Mouse (Mus musculus): ENCODE measurements around the gene Il5. TPM values are rescaled to one million over a fixed set of nuclear protein-coding genes. Genes with fewer than 3 reads are reported as not detected.

Gene Il5
- polyA plus RNA-seq, 1 experiment from 2014 or later: not detected

GRCm38 (mm10) chr11:53769185-53769576, 48.6 kb downstream of the Il5 start:
- Histone ChIP-seq H3K27me3 (ENCODE audit: control insufficient read depth, insufficient read depth, low read length) (no peaks in the 10 kb centered on the region), H3K9ac (ENCODE audit: low read length) (peak overlapping the region; percentile 53), H3K4me2 (replicated peaks; ENCODE audit: low read depth) (peak overlapping the region; percentile 74), H3K4me3 (ENCODE audit: low read depth, low read length) (peak overlapping the region; percentile 74; the same call in 1 of the 2 replicates), H3K36me3 (ENCODE audit: control insufficient read depth, insufficient read depth, low read length) (peaks cover 1% of the 10 kb centered on the region; the same call in 1 of the 2 replicates), H3K9me3 (ENCODE audit: control insufficient read depth, low read length) (no peaks in the 10 kb centered on the region), H3K4me1 (replicated peaks; ENCODE audit: control insufficient read depth, insufficient read depth) (0 out of 2 replicates have a peak, but pooled peaks cover 3% of the 10 kb centered on the region), H3K27ac (replicated peaks) (peak overlapping the region; percentile 81)
- DNase-seq (ENCODE audit: low spot score): no peak
- ATAC-seq (ENCODE audit: low FRiP score, low TSS enrichment): no peak
- 58% methylated on average over 12 of the region's 12 CpGs for WGBS
- TF ChIP-seq CTCF (IDR thresholded peaks at IDR 0.05; ENCODE audit: low read depth) (no peak), EP300 (optimal IDR thresholded peaks at IDR 0.05) (no peak)

DNA sequence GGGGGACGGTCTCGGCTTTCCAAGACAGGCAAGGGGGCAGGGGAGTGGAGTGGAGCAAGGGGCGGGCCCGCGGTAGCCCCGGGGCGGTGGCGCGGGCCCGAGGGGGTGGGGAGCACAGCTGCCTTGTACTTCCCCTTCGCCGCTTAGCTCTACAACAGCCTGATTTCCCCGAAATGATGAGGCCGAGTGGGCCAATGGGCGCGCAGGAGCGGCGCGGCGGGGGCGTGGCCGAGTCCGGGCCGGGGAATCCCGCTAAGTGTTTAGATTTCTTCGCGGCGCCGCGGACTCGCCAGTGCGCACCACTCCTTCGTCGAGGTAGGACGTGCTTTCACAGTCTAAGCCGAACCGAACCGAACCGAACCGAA, 49.1 kb downstream of the Il5 start, which contains the start of gene Irf1:
TSS of gene Irf1 (plus strand) at position 255 of the 365 bp plus-strand sequence.
- Histone ChIP-seq H3K4me2 (replicated peaks; ENCODE audit: low read depth) (peak within 1 kb of the TSS; percentile 74), H3K27me3 (ENCODE audit: control insufficient read depth, insufficient read depth, low read length) (no peaks in the 10 kb centered on the region), H3K4me3 (ENCODE audit: low read depth, low read length) (peak within 1 kb of the TSS; percentile 74), H3K9me3 (ENCODE audit: control insufficient read depth, low read length) (no peaks in the 10 kb centered on the region), H3K36me3 (ENCODE audit: control insufficient read depth, insufficient read depth, low read length) (peaks cover 4% of the 10 kb centered on the region; the same call in 1 of the 2 replicates), H3K4me1 (replicated peaks; ENCODE audit: control insufficient read depth, insufficient read depth) (0 out of 2 replicates have a peak, but pooled peaks cover 3% of the 10 kb centered on the region), H3K9ac (ENCODE audit: low read length) (peak within 1 kb of the TSS; percentile 68), H3K27ac (replicated peaks) (peak within 1 kb of the TSS; percentile 81)
- no peak for TF ChIP-seq EP300 (optimal IDR thresholded peaks at IDR 0.05)
- TF ChIP-seq CTCF (IDR thresholded peaks at IDR 0.05; ENCODE audit: low read depth): no peak
- WGBS: under 1% methylated on average over 40 of the region's 40 CpGs
- ATAC-seq (ENCODE audit: low FRiP score, low TSS enrichment) (peak; percentile 94), DNase-seq (ENCODE audit: low spot score) (peak; percentile 95)

DNA sequence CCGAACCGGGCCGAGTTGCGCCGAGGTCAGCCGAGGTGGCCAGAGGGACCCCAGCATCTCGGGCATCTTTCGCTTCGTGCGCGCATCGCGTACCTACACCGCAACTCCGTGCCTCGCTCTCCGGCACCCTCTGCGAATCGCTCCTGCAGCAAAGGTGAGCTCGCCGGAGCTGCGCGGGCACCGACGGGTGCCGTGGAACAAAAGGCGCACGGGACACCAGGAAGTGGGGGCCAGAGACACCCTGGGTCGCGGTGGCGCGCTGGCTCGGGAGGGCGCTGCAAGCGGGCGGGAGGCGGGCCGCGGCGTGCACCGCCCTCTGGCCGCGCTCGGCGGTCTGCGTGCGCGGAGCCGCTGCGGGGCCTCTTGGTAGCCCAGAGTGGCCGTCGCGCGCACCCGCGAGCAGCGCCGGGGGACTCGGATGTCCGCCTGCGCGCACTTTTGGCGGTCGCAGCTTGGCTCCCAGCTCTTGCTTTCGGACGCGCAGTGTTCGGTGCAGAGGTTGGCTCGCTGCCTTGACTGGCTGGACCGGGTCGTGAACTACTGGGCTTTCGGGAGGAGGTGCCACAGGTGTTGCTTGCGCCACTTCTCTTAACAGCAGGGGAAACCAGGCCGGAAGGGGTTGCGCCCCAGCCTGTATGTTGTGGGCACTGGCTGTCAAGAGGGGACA, 49.7 kb downstream of the Il5 start:
- DNase-seq (ENCODE audit: low spot score) (peak; percentile 84), ATAC-seq (ENCODE audit: low FRiP score, low TSS enrichment) (peak; percentile 85)
- under 1% methylated on average over 75 of the region's 75 CpGs for WGBS

GRCm38 (mm10) chr11:53771001-53771744, 50.6 kb downstream of the Il5 start:
- Histone ChIP-seq H3K9ac (ENCODE audit: low read length) (peak overlapping the region; percentile 68; the same call in 1 of the 2 replicates), H3K4me3 (ENCODE audit: low read depth, low read length) (peak overlapping the region; percentile 74), H3K27ac (replicated peaks) (no peak overlapping the region), H3K4me2 (replicated peaks; ENCODE audit: low read depth) (peak overlapping the region; percentile 74), H3K27me3 (ENCODE audit: control insufficient read depth, insufficient read depth, low read length) (no peaks in the 10 kb centered on the region), H3K4me1 (replicated peaks; ENCODE audit: control insufficient read depth, insufficient read depth) (0 out of 2 replicates have a peak, but pooled peaks cover 3% of the 10 kb centered on the region), H3K36me3 (ENCODE audit: control insufficient read depth, insufficient read depth, low read length) (peaks cover 11% of the 10 kb centered on the region; the same call in 1 of the 2 replicates), H3K9me3 (ENCODE audit: control insufficient read depth, low read length) (no peaks in the 10 kb centered on the region)
- no peak for TF ChIP-seq EP300 (optimal IDR thresholded peaks at IDR 0.05)
- TF ChIP-seq CTCF (IDR thresholded peaks at IDR 0.05; ENCODE audit: low read depth): no peak
- ATAC-seq (ENCODE audit: low FRiP score, low TSS enrichment) (no peak), DNase-seq (ENCODE audit: low spot score) (no peak)
- WGBS: 65% methylated on average over 11 of the region's 11 CpGs

More for the DNA sequence above, 49.7 kb downstream of the Il5 start:
- Histone ChIP-seq H3K27me3 (ENCODE audit: control insufficient read depth, insufficient read depth, low read length) (no peaks in the 10 kb centered on the region), H3K4me1 (replicated peaks; ENCODE audit: control insufficient read depth, insufficient read depth) (0 out of 2 replicates have a peak, but pooled peaks cover 3% of the 10 kb centered on the region), H3K27ac (replicated peaks) (peak overlapping the region; percentile 81), H3K4me3 (ENCODE audit: low read depth, low read length) (peak overlapping the region; percentile 74), H3K9ac (ENCODE audit: low read length) (peak overlapping the region; percentile 68), H3K9me3 (ENCODE audit: control insufficient read depth, low read length) (no peaks in the 10 kb centered on the region), H3K36me3 (ENCODE audit: control insufficient read depth, insufficient read depth, low read length) (peaks cover 4% of the 10 kb centered on the region; the same call in 1 of the 2 replicates), H3K4me2 (replicated peaks; ENCODE audit: low read depth) (peak overlapping the region; percentile 74)
- TF ChIP-seq CTCF (IDR thresholded peaks at IDR 0.05; ENCODE audit: low read depth) (peak; percentile 32; the same call in 1 of the 2 replicates), EP300 (optimal IDR thresholded peaks at IDR 0.05) (no peak)

- WGBS: 83% methylated on average over 9 of the region's 9 CpGs
- Histone ChIP-seq H3K4me3 (ENCODE audit: low read depth, low read length) (no peak overlapping the region), H3K36me3 (ENCODE audit: control insufficient read depth, insufficient read depth, low read length) (peaks cover 18% of the 10 kb centered on the region; the same call in 1 of the 2 replicates)
Observed at GRCm38 (mm10) chr11:53772536-53772935, 51.9 kb downstream of the Il5 start.

More at GRCm38 (mm10) chr11:53772536-53772935, 51.9 kb downstream of the Il5 start:
- H3K4me2 ChIP-seq (replicated peaks; ENCODE audit: low read depth): no peak overlapping the region; the same call in 1 of the 2 replicates
- TF ChIP-seq EP300 (optimal IDR thresholded peaks at IDR 0.05): no peak
- no peak for TF ChIP-seq CTCF (IDR thresholded peaks at IDR 0.05; ENCODE audit: low read depth)
- no peak for DNase-seq (ENCODE audit: low spot score)
- ATAC-seq (ENCODE audit: low FRiP score, low TSS enrichment): no peak
- no peaks in the 10 kb centered on the region for H3K9me3 ChIP-seq (ENCODE audit: control insufficient read depth, low read length)
- 0 out of 2 replicates have a peak, but pooled peaks cover 3% of the 10 kb centered on the region for H3K4me1 ChIP-seq (replicated peaks; ENCODE audit: control insufficient read depth, insufficient read depth)
- no peaks in the 10 kb centered on the region for H3K27me3 ChIP-seq (ENCODE audit: control insufficient read depth, insufficient read depth, low read length)
- no peak overlapping the region for H3K27ac ChIP-seq (replicated peaks)
- no peak overlapping the region for H3K9ac ChIP-seq (ENCODE audit: low read length)

All from stomach, postnatal 0 days (tissue).